Mouse (Mus musculus) spleen, postnatal 10 days (tissue): ENCODE data around the gene Pde11a.
A peak's percentile ranks its signal among the peaks of the same experiment; 100 is the strongest.

ENCODE experiments used
- DNase-seq, 2 experiments: peaks; one replicate each; pipeline ENCODE4 v3.0.0; 2021 to 2022; ENCODE audit warnings: low spot score in 2 of 2

Gene Pde11a

DNA sequence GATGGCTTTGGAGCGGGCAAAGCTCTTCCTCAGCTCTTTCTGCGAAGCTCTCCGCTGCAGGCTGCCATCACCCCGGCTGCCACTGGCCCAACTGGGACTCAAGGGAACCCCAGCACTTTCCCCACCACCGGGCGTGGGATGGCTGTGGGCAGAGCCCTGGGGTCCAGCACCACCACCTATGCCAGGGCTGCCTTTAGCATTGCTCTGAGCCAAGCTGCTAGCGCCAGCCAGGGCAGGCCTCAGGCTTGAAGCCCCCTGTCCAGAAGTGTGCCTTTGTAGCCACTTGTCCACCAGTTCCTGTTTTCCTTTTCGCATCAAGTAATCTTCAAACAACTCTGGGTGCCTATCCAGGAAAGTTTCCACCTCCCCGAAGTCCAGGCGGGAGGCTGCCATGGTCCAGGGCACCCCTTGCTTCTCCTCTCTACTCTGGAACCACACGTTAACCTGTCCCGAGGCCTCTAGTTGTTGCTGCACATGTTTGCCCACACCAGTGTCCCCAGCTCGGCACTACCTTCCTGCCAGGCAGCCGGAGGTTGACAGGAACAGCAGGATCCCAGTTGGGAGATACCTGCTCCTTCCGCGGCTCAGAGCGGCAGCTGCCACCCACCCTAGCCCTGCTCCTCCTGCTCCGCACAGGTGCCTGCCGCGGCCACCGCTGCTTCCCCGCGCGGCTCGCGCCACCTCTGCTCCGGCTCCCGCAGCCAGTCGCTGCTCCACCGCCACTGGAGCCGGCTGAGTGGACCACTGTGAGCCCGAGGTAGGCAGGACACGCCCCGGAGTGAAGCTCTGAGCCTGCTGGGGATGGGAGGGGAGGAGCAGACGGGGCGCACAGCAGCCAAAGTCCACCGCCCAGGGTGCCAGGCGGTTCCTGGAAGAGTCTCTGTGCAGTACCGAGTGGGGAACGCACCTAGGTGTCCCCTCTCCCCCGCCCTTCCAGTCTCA lies at the start of gene Pde11a:
Pde11a (minus strand) TSS at position 560 of the 942 bp plus-strand sequence.
- DNase-seq, result no peak

DNA sequence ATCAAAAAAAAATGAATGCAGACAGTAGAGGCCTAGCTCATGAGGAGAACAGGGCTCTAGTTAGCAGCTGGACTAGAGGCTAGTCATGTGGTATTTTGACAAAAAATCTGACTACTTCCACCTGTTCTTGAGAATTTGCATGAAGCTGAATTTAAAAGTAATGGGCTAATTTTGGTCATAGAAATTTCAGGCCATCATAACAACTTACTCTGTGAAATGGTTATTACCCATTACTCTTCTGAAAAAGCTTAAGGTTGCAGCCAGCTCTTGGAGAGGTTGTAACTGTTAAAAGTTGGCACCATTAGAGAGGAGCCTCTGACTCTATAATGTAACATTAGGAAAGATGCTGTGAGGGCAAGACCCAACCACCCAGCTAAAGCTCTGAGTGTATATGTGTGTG lies 48.0 kb upstream of the Pde11a start:
- DNase-seq, result no peak

DNA sequence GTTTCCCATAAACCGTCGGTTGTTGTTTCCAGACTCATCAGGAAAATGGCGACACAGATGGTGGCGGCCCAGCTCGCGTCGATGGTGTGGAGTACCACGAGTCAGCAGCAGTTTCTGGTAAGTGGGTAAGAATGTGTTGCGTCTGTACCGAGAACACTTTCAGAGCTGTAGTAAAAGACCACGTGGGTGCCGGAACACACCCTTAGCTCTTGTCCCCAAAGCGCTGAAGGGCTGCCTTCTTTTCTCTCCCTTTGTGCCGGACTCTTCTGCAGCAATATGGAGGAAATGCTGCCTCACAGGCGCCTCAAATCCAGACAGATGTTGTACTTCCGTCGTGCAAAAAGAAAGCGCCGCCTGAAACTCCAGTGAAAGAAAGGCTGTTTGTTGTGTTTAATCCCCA lies 40.1 kb upstream of the Pde11a start:
- DNase-seq, result no peak

DNA sequence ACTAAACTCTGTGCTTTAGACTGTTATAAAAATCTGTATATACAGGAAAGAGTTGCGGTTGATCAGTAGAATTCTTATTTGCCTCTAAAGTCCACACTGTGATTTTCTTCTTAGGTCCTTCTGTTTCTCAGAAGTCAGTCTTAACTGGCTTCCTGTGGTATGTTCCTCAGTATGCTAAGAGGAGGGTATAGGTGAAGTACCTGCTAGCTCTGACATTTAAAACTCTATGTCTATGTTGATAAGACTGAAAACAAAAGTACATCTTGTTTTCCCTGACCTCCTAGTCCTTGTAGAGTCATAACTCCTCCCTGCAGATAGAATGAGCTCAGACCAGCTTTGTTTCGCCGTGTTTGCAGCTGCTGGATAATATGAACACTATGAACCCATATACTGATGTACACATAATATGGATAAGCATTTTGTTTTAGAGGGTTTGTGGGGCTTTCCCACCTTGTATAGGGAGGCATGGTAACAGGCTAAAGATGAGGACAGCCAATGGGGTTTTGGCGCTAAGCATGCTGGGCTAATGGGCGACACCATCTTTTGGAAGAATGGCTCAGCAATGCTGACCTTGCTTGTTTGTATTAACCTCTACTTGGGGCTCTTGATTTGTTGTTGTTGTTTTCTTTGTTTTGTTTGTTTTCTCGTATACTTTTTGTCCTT lies 36.1 kb upstream of the Pde11a start:
- no peak for DNase-seq

DNA sequence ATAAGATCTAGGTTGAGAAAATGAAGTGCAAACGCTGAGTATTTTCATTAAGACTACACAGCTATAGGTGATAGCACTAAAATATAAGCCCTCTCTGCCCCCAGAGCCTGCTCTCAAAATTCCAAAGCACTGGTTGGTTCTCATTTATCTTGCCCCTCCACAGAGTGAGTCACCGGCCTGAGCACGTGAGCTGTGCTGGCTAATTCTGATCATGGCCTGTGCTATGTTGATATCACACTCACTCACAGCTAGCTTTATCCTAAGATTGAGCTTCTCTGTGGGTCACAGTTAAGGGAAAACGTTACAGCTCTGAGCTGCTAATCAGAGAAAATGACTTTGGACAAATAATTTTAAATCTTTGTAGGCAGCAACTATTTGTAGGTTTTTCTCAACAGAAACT lies 33.7 kb upstream of the Pde11a start:
- DNase-seq, result no peak

DNA sequence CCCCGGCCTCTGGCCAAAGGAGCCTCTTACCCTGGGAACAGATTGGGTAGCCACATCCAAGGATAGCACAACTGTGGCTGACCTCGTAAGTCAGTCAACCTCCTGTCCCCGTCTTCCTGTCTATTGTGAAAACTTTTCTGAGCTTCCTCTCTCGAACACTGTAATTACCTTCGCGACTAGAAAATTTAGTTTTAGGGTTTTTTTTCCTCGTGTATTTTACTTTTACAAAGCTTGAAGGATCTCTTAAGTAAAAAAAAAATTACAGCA lies 32.0 kb upstream of the Pde11a start:
- DNase-seq, result no peak

DNA sequence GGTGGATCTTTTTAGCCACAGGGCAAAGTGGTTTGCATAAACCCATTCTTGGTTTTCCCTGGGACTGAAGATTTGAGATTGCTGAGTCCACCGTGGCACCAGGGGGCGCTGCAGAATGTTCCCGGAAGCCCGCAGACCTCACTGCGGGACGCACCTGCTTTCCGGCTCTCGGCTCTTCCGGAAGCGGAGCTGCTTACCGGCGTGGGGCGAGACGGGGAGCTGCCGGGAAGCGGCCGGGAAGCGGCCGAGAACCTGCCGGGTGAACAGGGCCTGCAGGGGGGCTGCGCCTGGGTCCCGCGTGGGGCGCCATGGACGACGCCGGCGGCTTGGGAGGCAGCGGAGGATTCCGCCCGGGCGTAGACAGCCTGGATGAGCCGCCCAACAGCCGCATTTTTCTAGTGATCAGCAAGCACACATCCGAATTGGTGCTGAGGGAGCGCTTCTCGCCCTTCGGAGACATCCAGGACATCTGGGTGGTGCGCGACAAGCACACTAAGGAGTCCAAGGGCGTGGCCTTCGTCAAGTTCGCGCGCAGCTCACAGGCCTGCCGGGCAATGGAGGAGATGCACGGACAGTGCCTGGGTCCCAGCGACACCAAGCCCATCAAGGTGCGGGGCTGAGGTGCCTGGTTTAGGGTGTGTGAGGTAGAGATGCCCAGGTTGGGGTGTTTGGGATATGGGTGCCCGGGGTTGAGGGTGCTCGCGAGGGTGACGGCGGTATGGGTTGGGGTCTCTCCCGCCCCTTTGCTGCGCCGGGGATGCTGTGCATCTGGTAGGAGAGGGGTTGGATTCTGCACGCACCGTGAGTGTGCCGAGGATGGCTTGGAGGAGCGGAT lies 31.5 kb upstream of the Pde11a start, which contains the start of gene Rbm45:
Rbm45 (plus strand) TSS at position 164 of the 835 bp plus-strand sequence.
- peak; percentile 85 to 94 for DNase-seq

DNA sequence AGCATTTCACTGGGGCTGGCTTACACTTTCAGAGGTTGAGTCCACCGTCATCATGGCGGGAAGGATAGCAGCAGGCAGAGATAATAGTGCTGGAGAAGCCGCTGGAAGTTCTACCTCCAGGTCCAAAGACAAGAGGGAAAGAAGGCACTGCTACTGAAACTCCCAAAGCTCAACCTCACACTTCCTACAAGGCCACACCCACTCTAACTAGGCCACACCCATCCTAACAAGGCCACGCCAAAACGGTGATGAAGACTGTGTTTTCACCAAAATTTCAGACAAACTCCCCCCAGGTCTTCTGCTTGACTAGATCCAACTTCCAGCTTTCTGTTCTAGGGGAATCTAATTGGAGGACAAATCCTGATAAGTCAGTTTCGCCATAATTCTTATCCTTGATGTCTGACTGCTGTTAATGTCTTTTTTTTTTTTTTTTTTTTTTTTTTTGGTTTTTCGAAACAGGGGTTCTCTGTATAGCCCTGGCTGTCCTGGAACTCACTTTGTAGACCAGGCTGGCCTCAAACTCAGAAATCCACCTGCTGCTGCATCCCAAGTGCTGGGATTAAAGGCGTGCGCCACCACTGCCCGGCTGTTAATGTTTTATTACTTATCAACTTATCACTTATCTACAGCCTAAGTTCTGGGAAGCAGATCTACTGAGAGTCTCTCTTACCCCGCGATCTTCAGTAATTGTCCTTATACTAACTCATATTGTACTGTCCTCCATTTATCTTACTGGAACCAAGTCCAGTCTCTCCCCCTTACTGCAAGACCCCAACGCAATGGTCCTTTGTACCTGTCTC lies 30.5 kb upstream of the Pde11a start:
- no peak for DNase-seq

DNA sequence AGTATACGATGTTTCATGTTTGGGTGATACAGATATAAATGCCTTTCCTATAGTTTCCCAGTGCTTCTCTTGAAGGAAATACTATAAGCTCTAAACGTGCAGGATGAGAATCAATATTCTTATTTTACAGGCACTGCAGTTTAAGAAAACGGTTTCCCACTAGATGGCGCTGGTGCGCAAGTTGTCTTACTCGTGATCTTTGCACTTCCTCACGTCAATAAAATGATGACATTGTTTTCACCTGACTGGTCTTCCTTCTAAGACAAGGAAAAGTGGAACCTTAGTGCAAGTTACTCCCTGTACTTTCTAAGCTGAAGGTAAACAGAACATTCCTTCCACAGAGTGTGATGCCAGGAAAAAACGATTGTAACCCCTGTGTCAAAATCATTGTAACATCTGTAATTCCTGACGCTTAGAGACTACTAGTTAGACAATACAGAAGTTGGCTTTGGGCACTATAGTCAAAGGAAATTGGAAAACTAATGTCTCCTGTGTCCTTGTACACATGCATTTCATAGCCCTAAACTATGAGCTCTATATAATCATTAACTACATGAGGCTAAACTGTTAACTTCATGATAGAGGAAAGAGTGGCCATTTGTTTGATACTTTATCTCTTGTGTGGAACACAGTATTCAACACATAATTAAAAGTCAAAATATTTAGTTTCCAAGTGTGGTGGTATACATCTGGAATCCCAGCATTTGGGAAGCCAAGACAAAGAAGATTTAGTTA lies 28.8 kb upstream of the Pde11a start:
- peak; percentile 72 to 89 for DNase-seq

DNA sequence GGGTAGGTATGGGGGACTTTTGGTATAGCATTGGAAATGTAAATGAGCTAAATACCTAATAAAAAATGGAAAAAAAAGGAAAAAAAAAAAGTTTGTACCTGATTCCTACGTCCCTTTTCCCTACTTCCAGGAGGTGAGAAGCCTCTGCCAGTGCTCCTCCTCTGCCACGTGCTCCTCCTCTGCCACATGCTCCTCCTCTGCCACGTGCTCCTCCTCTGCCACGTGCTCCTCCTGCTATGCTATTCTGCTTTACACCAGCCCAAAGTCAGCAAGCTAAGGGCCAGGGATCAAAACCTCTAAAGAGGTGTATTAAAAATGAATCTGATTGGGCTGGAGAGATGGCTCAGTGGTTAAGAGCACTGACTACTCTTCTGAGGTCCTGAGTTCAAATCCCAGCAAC lies 27.2 kb upstream of the Pde11a start:
- DNase-seq, result no peak

DNA sequence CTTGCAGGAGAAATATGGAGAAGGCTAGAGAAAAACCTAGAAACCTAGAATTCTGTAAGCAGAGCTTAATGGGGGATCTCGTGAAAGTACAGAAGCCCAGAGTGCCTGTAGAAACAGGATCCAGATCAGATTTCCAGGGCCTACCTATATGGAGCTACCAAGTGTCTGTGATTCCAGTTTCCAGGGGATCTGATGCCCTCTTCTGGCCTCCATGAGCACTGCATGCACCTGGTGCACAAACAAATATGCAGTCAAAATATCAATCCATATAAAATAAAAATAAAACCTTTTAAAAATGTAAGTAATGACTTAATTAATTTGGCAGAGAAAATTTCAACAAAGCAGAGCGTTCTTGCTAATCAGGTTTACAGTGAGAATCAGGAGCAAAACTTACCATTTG lies 23.5 kb upstream of the Pde11a start:
- peak in 1 of 2 experiments; percentile 25 for DNase-seq

DNA sequence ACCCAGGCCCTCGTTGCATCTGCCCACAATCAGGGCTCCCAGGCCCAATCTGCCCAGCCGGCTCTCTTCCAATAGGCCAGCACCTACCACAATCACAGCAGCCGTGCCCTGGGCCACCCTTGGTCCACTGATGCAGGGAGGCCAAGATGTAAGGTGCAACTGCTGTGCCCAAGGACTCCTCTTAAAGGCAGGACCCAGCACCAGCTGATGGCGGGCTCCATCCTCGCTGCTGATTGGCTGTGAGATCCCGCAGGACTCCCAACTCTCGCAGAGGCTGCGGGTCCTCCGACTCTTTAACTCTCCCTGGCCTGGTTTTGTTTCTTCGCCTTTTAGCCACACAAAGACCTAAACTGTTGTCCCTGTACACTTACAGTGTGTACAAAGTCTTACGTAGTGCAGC lies 21.7 kb upstream of the Pde11a start, which contains the start of gene Cyct:
Cyct (minus strand) TSS at position 225 of the 400 bp plus-strand sequence.
- DNase-seq, result no peak

DNA sequence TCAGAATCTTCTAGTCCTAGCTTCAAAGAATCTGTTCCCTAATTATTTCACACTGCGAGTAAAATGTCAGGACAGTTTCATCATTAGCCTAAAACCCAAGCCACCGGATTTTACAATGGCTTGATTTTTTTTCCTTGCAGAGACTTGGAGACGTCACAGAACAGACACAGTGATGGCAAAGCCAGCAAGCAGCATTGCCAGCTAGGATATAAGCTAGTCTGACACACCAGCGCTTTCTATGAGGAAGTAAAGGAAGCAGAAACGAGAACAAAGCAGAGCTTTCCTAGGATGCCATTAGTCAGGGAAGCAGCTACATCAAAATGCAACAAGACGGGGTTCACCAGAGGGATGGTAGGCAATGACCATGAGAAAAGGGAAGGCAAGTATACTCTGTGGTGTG lies 9.3 kb upstream of the Pde11a start:
- no peak for DNase-seq

DNA sequence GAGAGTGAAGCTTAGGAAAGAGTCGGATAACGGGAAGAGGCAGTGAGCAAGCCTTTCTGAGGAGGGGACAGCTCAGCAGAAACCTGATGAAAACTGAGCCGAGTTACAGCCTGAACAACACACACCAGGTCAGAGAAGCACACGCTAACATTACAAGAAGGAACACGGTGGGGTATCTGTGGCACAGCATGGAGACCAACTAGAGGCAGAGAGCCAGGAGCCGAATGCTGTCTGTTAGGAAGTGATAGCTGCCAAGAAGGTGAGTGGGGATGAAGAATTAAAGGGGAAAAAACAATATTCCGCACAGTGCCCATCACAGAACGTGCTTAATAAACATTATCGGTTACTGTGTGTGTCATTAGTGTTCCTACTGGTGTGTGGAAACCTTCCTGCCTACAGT lies 3.6 kb upstream of the Pde11a start:
- no peak for DNase-seq

DNA sequence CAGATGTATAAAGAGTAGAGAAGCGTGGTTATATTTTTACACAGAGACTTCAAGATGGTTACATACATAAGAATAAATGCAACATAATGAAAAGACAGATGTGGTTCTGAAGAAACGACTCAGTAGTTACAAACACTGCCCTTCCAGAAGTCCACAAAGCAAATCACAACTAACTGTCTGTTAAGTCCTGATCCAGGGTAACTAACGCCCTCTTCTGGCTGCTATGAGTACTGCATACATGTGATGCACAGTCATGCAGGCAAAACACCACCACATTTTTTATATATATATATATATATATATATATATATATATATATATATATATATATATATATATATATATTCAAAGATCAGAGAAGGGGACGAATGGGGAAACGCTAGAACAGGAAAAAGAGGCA lies 4.0 kb downstream of the Pde11a start:
- DNase-seq, result no peak

DNA sequence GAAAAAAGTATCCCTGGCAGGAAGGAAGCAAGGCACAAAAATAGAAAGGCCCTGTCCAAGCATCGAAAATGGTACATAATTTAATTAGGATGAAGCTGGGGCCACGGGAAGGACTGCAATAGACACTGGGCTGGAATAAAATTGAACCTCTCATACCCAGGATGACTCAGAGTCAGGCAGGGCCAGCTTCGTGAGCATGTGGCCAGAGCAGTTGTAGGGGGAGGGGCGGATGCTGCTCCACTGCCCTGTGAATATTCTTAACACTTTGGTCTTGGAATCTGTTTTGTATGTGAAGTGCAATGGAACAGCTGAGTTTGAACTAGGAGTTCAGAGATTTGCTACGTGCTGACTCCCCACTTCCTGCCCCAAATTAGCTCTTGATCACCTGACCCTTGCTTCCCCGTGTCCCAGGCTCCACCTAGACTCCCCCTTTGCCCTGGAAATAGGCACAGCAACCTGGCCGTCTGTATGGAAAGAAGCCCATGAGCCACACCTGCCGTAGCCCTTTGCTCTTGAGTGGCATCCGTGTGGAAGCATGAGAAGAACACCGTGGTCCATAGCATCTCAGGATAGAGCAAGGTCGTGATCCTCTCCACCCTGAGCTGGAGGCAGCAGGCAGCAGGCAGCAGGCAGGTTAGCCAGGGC lies 6.3 kb downstream of the Pde11a start:
- no peak for DNase-seq

DNA sequence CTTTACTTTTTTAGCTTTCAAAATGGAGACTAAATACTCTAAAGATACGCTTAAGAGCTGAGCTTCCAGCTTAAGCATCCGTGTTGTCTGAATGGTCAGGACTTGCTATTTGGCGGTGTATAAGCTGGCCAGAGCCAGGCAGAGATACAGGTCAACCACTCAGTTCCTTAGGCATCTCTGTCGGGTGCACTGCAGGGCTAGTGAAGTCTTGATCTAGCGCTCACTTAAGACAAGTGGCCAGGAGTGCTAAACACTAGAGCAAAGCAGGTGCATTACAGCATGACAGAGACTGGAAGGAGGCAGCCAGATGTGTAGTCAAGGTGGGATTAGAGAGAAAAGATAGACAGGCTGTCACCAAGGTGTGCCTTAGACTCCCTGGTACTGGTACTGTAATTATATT lies 8.5 kb downstream of the Pde11a start:
- no peak for DNase-seq

DNA sequence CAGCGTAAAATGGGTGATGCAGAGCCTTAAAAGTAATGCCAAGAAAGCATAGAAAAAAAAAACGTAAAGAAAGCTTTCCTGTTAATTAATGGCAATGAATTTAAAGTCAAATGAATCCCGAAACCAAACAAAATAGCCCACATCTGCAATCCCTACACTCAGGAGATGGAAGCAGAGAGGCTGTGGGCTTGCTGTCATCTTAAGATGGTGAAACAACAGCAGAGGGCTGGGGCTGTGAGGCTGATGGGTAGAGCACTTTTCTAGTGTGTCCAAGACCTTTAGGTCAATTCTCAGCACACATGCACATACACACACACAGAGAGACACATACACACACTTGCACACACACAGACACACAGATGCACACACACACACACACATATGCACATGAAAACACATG lies 12.4 kb downstream of the Pde11a start:
- no peak for DNase-seq

DNA sequence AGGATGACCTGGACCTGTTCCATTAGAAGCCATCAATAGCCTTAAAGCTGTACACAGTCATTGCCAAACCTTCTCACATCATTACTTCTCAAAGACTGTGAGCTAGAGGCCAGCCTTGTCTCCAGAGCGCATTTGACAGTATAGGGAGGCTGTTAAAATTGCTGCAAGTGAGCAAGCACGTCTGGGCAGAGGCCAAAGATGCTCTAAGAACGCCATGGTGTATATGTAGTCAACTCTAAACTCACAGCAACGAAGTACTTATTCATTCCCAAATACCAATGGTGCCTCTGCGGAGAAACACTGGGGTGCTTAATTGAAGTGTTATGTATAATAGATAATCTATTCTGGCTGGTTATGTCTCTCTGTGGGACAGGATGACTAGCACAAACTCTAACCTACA lies 14.1 kb downstream of the Pde11a start:
- DNase-seq, result no peak

DNA sequence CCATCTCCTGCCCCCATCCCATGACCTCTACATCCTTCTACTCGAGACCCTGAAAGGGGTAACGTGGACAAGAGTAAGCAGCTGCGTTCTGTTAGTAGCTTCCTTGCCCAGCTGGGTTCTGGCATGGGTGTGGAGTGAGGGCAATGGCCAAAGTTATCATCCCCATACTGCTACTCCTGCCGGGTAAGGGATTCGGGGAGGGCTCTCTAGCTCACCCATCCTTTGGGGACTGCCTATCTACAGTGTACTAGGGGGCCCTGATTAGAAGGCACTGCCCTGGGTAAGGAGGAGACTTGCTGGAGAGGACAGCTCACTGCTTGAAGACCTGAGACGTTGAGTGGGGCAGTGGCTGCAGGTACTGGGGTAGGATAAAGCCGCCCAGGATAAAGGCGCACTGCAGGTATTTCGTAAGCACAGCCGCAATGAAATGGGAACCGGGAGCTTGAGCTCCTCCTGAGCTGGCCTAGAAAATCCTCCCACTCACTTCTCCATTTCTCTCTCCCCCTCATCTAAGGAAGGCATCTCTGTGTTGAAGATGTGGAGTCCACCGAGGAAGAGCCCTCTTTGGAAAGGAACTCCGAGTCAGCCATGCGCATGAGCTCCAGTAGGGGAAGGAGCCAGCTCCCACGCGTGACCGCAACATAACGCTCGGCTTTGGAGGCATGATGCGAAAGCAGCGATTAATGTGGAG lies 15.2 kb downstream of the Pde11a start:
- no peak for DNase-seq
